Mouse (Mus musculus): ENCODE measurements around the gene Sox13. TPM values are rescaled to one million over a fixed set of nuclear protein-coding genes. Genes with fewer than 3 reads are reported as not detected.

The Sox13 gene
- polyA plus RNA-seq, 1 experiment from 2014 or later: 4.3 TPM

GRCm38 (mm10) chr1:133400014-133400725 lies 24.0 kb downstream of the Sox13 start:
- Histone ChIP-seq H3K27me3 (ENCODE audit: control insufficient read depth, insufficient read depth, low read length) (no peaks in the 10 kb centered on the region), H3K4me2 (ENCODE audit: low read depth, low read length) (no peak overlapping the region), H3K4me3 (ENCODE audit: low read length) (no peak overlapping the region), H3K9ac (ENCODE audit: low read length) (no peak overlapping the region), H3K36me3 (ENCODE audit: control insufficient read depth, insufficient read depth) (no peaks in the 10 kb centered on the region), H3K27ac (ENCODE audit: low read length) (0 out of 2 replicates have a peak overlapping the region, but pooled peaks have one; percentile 2), H3K9me3 (replicated peaks; ENCODE audit: control insufficient read depth, low read length) (no peaks in the 10 kb centered on the region), H3K4me1 (ENCODE audit: control insufficient read depth, insufficient read depth, low read length) (peaks cover 19% of the 10 kb centered on the region)
- no peak for ATAC-seq (replicated peaks; ENCODE audit: extremely low read depth, insufficient read depth, low FRiP score)
- 51% methylated on average over 13 of the region's 13 CpGs for WGBS

DNA sequence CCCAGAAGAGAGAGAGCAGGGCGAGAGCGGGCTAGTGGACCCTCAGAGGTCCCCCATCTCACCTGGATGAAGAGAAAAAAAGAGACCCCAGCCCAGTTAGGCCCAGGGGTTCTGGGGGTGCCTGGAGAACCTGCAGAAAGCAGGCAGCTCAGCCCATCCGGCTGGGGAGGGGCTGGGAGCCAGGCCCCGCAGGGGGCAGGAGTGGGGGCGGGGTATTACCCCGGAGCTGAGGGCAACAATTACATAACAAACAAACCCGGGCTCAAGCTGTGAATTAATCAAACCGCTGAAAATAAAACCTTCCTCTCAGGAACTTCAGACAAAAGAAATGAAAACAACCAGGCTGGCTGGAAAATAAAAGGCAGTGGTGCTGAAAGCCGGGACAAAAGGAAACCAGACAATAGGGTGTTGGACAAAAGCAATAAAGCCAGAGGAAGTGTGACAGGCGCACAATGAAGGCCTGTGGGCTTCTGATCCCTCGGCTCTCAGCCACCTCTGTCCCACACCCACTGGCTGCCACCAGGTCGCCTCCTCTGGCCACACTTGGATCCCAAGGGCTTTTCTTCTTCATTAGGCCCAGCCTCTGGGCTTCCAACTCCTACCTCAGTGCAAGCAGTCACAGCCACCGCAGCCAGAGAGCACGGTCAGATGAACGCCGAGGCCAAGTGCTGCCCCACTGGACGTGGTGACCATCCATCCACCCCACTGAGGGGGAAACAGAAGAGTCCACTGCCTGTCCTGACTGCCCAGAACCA lies 26.5 kb downstream of the Sox13 start:
- Histone ChIP-seq H3K27ac (ENCODE audit: low read length) (peak overlapping the region; percentile 77), H3K27me3 (ENCODE audit: control insufficient read depth, insufficient read depth, low read length) (no peaks in the 10 kb centered on the region), H3K4me1 (ENCODE audit: control insufficient read depth, insufficient read depth, low read length) (peaks cover 19% of the 10 kb centered on the region), H3K4me2 (ENCODE audit: low read depth, low read length) (peak overlapping the region; percentile 37; the same call in 1 of the 2 replicates), H3K9me3 (replicated peaks; ENCODE audit: control insufficient read depth, low read length) (no peaks in the 10 kb centered on the region), H3K36me3 (ENCODE audit: control insufficient read depth, insufficient read depth) (no peaks in the 10 kb centered on the region; the same call in 1 of the 2 replicates), H3K9ac (ENCODE audit: low read length) (peak overlapping the region; percentile 8; the same call in 1 of the 2 replicates), H3K4me3 (ENCODE audit: low read length) (no peak overlapping the region)
- 33% methylated on average over 17 of the region's 17 CpGs for WGBS
- peak; percentile 68 for ATAC-seq (replicated peaks; ENCODE audit: extremely low read depth, insufficient read depth, low FRiP score)

DNA sequence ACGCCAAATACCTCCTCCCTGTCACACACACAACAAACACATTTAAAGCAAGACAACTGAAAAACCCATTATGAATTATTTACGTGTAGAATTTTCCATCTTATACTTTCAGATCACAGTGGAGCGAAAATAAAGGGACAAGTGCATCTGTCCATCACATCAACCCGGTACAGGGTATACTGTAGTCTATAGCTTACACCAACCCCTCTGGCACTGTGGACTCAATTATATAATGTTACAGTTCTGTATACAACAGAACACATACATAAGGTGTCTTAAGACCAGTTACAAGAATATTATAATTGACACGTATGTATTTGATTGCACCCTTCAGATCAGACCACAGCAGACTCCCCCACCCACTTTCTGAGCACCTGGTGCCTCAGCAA lies 27.1 kb downstream of the Sox13 start:
- 76% methylated on average over 5 of the region's 5 CpGs for WGBS
- H3K9ac ChIP-seq (ENCODE audit: low read length): no peak overlapping the region

DNA sequence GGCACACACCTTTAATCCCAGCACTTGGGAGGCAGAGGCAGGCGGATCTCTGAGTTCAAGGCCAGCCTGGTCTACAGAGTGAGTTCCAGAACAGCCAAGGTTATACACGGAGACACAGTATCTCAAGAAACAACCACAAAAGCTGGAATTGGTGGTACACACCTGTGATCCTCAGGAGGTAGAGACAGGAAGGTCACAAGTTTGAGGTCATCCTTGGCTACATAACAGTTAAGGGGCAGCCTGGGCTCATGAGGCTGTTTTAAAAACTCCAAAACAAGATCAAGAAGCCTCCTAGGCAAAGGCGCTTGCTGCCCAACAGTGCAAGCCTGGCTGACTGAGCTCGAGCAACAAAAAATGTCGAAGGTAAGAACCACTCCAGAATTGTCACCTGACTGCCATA lies 27.5 kb downstream of the Sox13 start:
- no peak for ATAC-seq (replicated peaks; ENCODE audit: extremely low read depth, insufficient read depth, low FRiP score)
- Histone ChIP-seq H3K4me1 (ENCODE audit: control insufficient read depth, insufficient read depth, low read length) (peaks cover 19% of the 10 kb centered on the region), H3K4me2 (ENCODE audit: low read depth, low read length) (no peak overlapping the region), H3K4me3 (ENCODE audit: low read length) (no peak overlapping the region), H3K27me3 (ENCODE audit: control insufficient read depth, insufficient read depth, low read length) (no peaks in the 10 kb centered on the region), H3K27ac (ENCODE audit: low read length) (no peak overlapping the region), H3K9ac (ENCODE audit: low read length) (no peak overlapping the region), H3K36me3 (ENCODE audit: control insufficient read depth, insufficient read depth) (peaks cover 4% of the 10 kb centered on the region; the same call in 1 of the 2 replicates), H3K9me3 (replicated peaks; ENCODE audit: control insufficient read depth, low read length) (no peaks in the 10 kb centered on the region)
- 86% methylated on average over 5 of the region's 5 CpGs for WGBS

More for the DNA sequence above, 27.1 kb downstream of the Sox13 start:
- Histone ChIP-seq H3K4me2 (ENCODE audit: low read depth, low read length) (peak overlapping the region; percentile 37; the same call in 1 of the 2 replicates), H3K4me3 (ENCODE audit: low read length) (no peak overlapping the region), H3K36me3 (ENCODE audit: control insufficient read depth, insufficient read depth) (peaks cover under 1% of the 10 kb centered on the region; the same call in 1 of the 2 replicates), H3K9me3 (replicated peaks; ENCODE audit: control insufficient read depth, low read length) (no peaks in the 10 kb centered on the region), H3K27ac (ENCODE audit: low read length) (peak overlapping the region; percentile 77), H3K4me1 (ENCODE audit: control insufficient read depth, insufficient read depth, low read length) (peaks cover 19% of the 10 kb centered on the region), H3K27me3 (ENCODE audit: control insufficient read depth, insufficient read depth, low read length) (no peaks in the 10 kb centered on the region)
- ATAC-seq (replicated peaks; ENCODE audit: extremely low read depth, insufficient read depth, low FRiP score): no peak

DNA sequence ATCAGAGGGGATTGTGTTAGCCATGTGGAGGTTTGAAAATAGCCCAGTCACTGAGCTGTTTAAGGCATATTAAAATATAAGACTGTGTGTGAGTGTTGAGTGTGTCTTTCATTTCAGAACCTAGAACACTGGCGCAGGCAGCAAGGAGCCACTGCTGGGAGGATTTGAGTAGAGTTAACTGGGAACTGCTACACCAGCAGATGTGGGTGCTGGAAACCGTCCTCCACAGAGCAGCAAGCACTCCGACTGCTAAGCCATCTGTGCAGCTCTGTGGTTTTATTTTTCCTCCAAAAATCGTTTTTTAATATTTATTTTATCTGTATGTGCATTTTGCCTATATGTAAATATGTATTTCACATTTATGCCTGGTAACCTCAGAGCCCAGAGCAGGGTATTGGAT lies 29.5 kb downstream of the Sox13 start:
- H3K4me3 ChIP-seq (ENCODE audit: low read length): no peak overlapping the region
- H3K4me2 ChIP-seq (ENCODE audit: low read depth, low read length): no peak overlapping the region
- H3K36me3 ChIP-seq (ENCODE audit: control insufficient read depth, insufficient read depth): peaks cover 6% of the 10 kb centered on the region; the same call in 1 of the 2 replicates
- 70% methylated on average over 4 of the region's 4 CpGs for WGBS
- H3K9ac ChIP-seq (ENCODE audit: low read length): no peak overlapping the region
- H3K27ac ChIP-seq (ENCODE audit: low read length): no peak overlapping the region
- H3K4me1 ChIP-seq (ENCODE audit: control insufficient read depth, insufficient read depth, low read length): peaks cover 14% of the 10 kb centered on the region
- no peak for ATAC-seq (replicated peaks; ENCODE audit: extremely low read depth, insufficient read depth, low FRiP score)
- no peaks in the 10 kb centered on the region for H3K9me3 ChIP-seq (replicated peaks; ENCODE audit: control insufficient read depth, low read length)
- no peaks in the 10 kb centered on the region for H3K27me3 ChIP-seq (ENCODE audit: control insufficient read depth, insufficient read depth, low read length)

DNA sequence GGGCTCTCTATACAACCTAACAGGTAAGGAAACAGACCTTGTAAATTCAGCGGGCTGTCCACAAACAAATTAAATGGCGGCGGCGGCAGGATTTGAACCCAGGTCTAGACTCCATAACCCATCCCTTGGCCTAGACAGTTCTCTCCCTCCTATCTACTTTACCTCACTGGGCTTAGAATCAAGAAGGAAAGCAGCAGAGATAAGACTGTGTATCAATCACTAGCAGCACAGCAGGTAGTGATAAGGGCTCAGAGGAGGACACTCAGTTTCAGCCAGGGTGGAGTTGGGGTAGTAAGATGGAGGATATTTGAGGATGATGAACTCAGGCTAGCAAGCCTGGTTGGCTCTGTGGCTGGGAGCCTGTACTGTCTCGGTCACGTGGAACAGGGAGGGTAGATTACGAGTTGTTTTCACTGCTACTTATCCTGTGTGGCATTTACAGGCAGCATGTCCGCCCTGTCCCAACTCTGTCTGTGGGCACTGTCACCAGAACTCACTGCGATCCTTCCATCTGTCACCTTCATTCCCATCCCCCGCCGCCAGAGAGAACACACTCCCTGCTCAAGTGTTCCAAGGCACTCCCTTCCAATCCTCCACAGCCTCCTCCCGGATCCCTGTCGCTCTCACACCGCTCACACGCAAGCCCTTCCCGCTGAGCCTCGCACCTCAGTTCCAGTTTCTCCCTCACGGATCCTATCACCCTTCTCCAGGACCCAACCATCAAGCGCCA lies 36.5 kb downstream of the Sox13 start:
- no peak for ATAC-seq (replicated peaks; ENCODE audit: extremely low read depth, insufficient read depth, low FRiP score)
- 42% methylated on average over 19 of the region's 19 CpGs for WGBS
- no peak overlapping the region for H3K27ac ChIP-seq (ENCODE audit: low read length)
- no peaks in the 10 kb centered on the region for H3K27me3 ChIP-seq (ENCODE audit: control insufficient read depth, insufficient read depth, low read length)
- no peak overlapping the region for H3K9ac ChIP-seq (ENCODE audit: low read length)
- H3K4me1 ChIP-seq (ENCODE audit: control insufficient read depth, insufficient read depth, low read length): 0 out of 2 replicates have a peak, but pooled peaks cover 4% of the 10 kb centered on the region
- H3K36me3 ChIP-seq (ENCODE audit: control insufficient read depth, insufficient read depth): peaks cover 6% of the 10 kb centered on the region; the same call in 1 of the 2 replicates
- no peak overlapping the region for H3K4me3 ChIP-seq (ENCODE audit: low read length)
- H3K9me3 ChIP-seq (replicated peaks; ENCODE audit: control insufficient read depth, low read length): no peaks in the 10 kb centered on the region
- no peak overlapping the region for H3K4me2 ChIP-seq (ENCODE audit: low read depth, low read length)

GRCm38 (mm10) chr1:133386209-133386608 lies 38.0 kb downstream of the Sox13 start:
- H3K27ac ChIP-seq (ENCODE audit: low read length): no peak overlapping the region
- 0 out of 2 replicates have a peak, but pooled peaks cover 4% of the 10 kb centered on the region for H3K4me1 ChIP-seq (ENCODE audit: control insufficient read depth, insufficient read depth, low read length)
- 67% methylated on average over 11 of the region's 11 CpGs for WGBS
- no peak for ATAC-seq (replicated peaks; ENCODE audit: extremely low read depth, insufficient read depth, low FRiP score)
- no peaks in the 10 kb centered on the region for H3K36me3 ChIP-seq (ENCODE audit: control insufficient read depth, insufficient read depth)
- H3K9ac ChIP-seq (ENCODE audit: low read length): no peak overlapping the region
- no peak overlapping the region for H3K4me2 ChIP-seq (ENCODE audit: low read depth, low read length)
- H3K9me3 ChIP-seq (replicated peaks; ENCODE audit: control insufficient read depth, low read length): no peaks in the 10 kb centered on the region
- no peaks in the 10 kb centered on the region for H3K27me3 ChIP-seq (ENCODE audit: control insufficient read depth, insufficient read depth, low read length)
- no peak overlapping the region for H3K4me3 ChIP-seq (ENCODE audit: low read length)

- no peaks in the 10 kb centered on the region for H3K9me3 ChIP-seq (replicated peaks; ENCODE audit: control insufficient read depth, low read length)
- no peaks in the 10 kb centered on the region for H3K27me3 ChIP-seq (ENCODE audit: control insufficient read depth, insufficient read depth, low read length)
- peaks cover 6% of the 10 kb centered on the region; the same call in 1 of the 2 replicates for H3K4me1 ChIP-seq (ENCODE audit: control insufficient read depth, insufficient read depth, low read length)
- no peaks in the 10 kb centered on the region for H3K36me3 ChIP-seq (ENCODE audit: control insufficient read depth, insufficient read depth)
- peak overlapping the region; percentile 45; the same call in 1 of the 2 replicates for H3K9ac ChIP-seq (ENCODE audit: low read length)
- no peak for ATAC-seq (replicated peaks; ENCODE audit: extremely low read depth, insufficient read depth, low FRiP score)
- H3K4me2 ChIP-seq (ENCODE audit: low read depth, low read length): peak overlapping the region; percentile 29; the same call in 1 of the 2 replicates
- H3K27ac ChIP-seq (ENCODE audit: low read length): no peak overlapping the region
- no peak overlapping the region for H3K4me3 ChIP-seq (ENCODE audit: low read length)
- 37% methylated on average over 9 of the region's 9 CpGs for WGBS
Measured at GRCm38 (mm10) chr1:133385506-133385905, 38.7 kb downstream of the Sox13 start.
